Mouse (Mus musculus) kidney, embryonic 15.5 days (tissue): ENCODE data around the gene Ell2. TPM values are rescaled to one million over a fixed set of nuclear protein-coding genes. Genes with fewer than 3 reads are reported as not detected.

Source experiments
- ATAC-seq: fragments of 200-750 bp; cut with Nextera tagmentation; replicated peaks from 2 replicates; pipeline ENCODE4 v1.8.0; 2017; ENCODE audit warnings: moderate TSS enrichment; ENCODE audit not compliant: low FRiP score
- H3K27ac ChIP-seq: fragments of 300-500 bp; sonication (generic); 2 replicates; pipeline ENCODE4 v1.5.1; 2015; ENCODE audit warnings: mild to moderate bottlenecking, inconsistent platforms
- H3K27me3 ChIP-seq: fragments of 300-500 bp; sonication (generic); 2 replicates; pipeline ENCODE4 v1.6.1; 2015; ENCODE audit warnings: inconsistent platforms
- H3K36me3 ChIP-seq: fragments of 300-500 bp; sonication (generic); 2 replicates; pipeline ENCODE4 v1.6.1; 2015; ENCODE audit warnings: inconsistent platforms
- H3K4me1 ChIP-seq: fragments of 300-500 bp; sonication (generic); 2 replicates; pipeline ENCODE4 v1.6.1; 2015; ENCODE audit warnings: inconsistent platforms
- H3K4me2 ChIP-seq: fragments of 300-500 bp; sonication (generic); 2 replicates; pipeline ENCODE4 v1.6.1; 2015; ENCODE audit warnings: moderate library complexity, mild to moderate bottlenecking, inconsistent platforms
- H3K4me3 ChIP-seq: fragments of 300-500 bp; sonication (generic); replicated peaks from 2 replicates; pipeline ENCODE4 v1.5.1; 2015; ENCODE audit warnings: mild to moderate bottlenecking, inconsistent platforms
- H3K9ac ChIP-seq: fragments of 300-500 bp; sonication (generic); 2 replicates; pipeline ENCODE4 v1.6.1; 2015; ENCODE audit warnings: mild to moderate bottlenecking, inconsistent platforms
- H3K9me3 ChIP-seq: fragments of 300-500 bp; sonication (generic); replicated peaks from 2 replicates; pipeline ENCODE4 v1.6.1; 2016; ENCODE audit warnings: inconsistent platforms
- WGBS: fragments of 180-500 bp; shearing (Covaris S2); methylation state at CpG from one replicate; pipeline ENCODE4 v1.1.7; 2015; ENCODE audit warnings: mixed read lengths; 5-methylcytosine and 5-hydroxymethylcytosine counted together
- polyA plus RNA-seq: library from polyadenylated mRNA; unstranded; fragments of >200 nt; fragmentation: Nextera tagmentation; extraction: Ambion mirVana; gene quantifications from 2 replicates; pipeline ENCODE4 v1.2.1, GENCODE M21; 2015

Ell2 gene
- polyA plus RNA-seq, 1 experiment from 2014 or later, result 4.7 TPM

DNA sequence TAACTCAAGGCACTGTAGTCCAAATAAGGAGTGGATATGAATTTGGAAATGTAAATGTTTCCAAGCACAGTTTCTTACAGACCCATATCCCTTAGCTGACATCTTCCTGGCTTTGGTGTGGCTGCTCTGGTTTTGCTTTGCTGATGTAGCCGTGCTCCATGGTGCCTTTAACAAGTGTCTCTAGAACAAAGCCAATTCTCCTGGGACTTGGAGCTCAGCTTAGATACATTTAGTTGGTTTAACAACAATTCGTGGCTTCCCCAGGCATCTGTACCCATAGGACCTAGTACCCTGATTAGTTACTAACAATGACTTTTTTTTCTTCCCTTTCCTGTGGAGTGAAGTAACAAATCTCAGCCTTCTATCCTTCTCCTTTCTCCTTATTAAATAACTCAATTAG, 44.2 kb downstream of the Ell2 start:
- H3K27ac ChIP-seq, result no peak overlapping the region
- H3K4me2 ChIP-seq, result no peak overlapping the region
- no peak overlapping the region for H3K4me3 ChIP-seq
- no peaks in the 10 kb centered on the region for H3K36me3 ChIP-seq
- no peak overlapping the region for H3K9ac ChIP-seq
- ATAC-seq, result no peak
- no peaks in the 10 kb centered on the region for H3K4me1 ChIP-seq
- WGBS, result 76% methylated on average over 2 of the region's 2 CpGs
- H3K9me3 ChIP-seq, result no peaks in the 10 kb centered on the region
- H3K27me3 ChIP-seq, result no peaks in the 10 kb centered on the region

- no peak overlapping the region for H3K4me3 ChIP-seq
Observed at GRCm38 (mm10) chr13:75752216-75752938, 45.8 kb downstream of the Ell2 start.

DNA sequence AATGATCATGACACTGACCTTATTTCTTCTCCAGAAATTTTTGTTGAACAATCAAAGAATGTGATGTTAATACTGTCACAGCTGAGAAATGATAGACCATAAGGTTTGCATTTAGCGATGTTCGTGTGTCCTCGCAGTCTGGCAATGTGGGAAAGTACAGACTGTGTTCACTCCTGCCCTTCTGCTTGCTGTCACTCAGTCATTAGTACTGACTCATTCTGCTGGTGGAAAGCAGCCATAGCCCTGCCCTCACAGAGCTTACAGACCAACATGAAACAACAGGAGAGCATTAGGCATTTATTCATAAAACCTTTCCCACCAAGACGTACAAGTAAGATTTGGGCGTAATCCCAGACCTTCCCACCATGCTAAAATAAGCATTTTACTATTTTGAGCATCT, 47.8 kb downstream of the Ell2 start:
- H3K4me2 ChIP-seq, result no peak overlapping the region
- no peaks in the 10 kb centered on the region for H3K27me3 ChIP-seq
- H3K27ac ChIP-seq, result no peak overlapping the region
- ATAC-seq, result no peak
- H3K9ac ChIP-seq, result no peak overlapping the region
- H3K9me3 ChIP-seq, result no peaks in the 10 kb centered on the region
- H3K4me3 ChIP-seq, result no peak overlapping the region
- H3K4me1 ChIP-seq, result no peaks in the 10 kb centered on the region
- no peaks in the 10 kb centered on the region for H3K36me3 ChIP-seq
- 91% methylated on average over 5 of the region's 5 CpGs for WGBS

More at GRCm38 (mm10) chr13:75752216-75752938, 45.8 kb downstream of the Ell2 start:
- Histone ChIP-seq H3K4me2 (no peak overlapping the region), H3K9ac (no peak overlapping the region), H3K9me3 (no peaks in the 10 kb centered on the region), H3K36me3 (no peaks in the 10 kb centered on the region), H3K27ac (no peak overlapping the region), H3K4me1 (no peaks in the 10 kb centered on the region), H3K27me3 (no peaks in the 10 kb centered on the region)
- WGBS, result 92% methylated on average over 5 of the region's 5 CpGs
- no peak for ATAC-seq

DNA sequence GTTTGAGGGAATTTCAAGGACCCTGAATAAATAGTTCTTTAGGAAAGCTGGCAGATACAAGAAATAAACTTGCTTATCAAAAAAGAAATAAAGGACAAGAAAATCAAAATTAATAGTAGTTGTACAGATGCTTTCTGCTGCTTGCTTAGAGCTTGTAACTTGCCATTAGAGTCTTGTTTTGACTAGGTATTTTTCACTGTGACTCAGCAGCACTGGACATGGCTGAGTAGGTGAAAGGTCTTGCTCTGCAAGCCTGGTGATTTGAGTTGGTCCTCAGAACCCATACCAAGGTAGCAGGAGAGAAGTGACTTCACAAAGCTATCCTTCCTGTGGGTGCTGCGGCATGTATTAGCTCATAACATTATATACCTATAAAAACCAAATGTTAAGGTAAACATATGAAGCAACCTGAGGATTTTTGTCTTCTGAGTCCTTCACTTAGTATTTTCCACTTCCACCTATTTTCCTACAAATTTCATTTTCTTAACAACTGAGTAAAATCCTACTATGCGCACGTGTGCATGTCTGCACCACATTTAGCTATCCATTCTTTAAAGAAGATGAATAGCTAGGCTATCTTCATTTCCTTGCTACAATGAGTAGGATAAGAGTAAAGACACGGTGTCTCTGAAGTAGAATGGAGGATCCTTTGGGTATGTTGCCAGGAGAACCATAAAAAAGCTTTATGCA, 54.4 kb downstream of the Ell2 start:
- H3K4me2 ChIP-seq, result no peak overlapping the region
- no peak overlapping the region for H3K9ac ChIP-seq
- H3K36me3 ChIP-seq, result peaks cover 4% of the 10 kb centered on the region
- no peak overlapping the region for H3K27ac ChIP-seq
- ATAC-seq, result no peak
- H3K9me3 ChIP-seq, result no peaks in the 10 kb centered on the region
- H3K27me3 ChIP-seq, result no peaks in the 10 kb centered on the region
- WGBS, result 92% methylated on average over 4 of the region's 4 CpGs
- H3K4me3 ChIP-seq, result no peak overlapping the region
- H3K4me1 ChIP-seq, result no peaks in the 10 kb centered on the region

DNA sequence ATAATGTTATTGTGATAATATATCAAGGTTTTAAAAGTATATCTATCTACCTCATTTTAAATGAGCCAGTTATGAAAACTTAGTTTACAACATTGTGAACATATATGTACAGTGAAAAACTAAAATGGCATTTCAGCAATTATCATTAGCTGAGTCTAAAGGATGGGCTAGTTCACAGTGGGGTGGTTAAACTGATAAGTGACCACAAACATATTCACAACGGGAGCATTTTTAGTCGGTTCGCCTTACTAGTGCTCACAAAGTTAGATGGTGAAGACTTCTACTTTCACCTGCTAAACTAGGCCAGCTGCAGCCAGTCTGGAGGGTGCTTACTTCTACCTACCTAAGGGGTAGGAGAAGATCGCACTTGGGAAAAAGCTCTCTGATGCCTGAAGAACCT, 56.2 kb downstream of the Ell2 start:
- ATAC-seq, result no peak
- Histone ChIP-seq H3K27me3 (no peaks in the 10 kb centered on the region), H3K4me3 (no peak overlapping the region), H3K4me2 (no peak overlapping the region), H3K27ac (no peak overlapping the region), H3K4me1 (no peaks in the 10 kb centered on the region), H3K9ac (no peak overlapping the region), H3K36me3 (peaks cover 4% of the 10 kb centered on the region), H3K9me3 (no peaks in the 10 kb centered on the region)
- WGBS, result 87% methylated on average over 4 of the region's 4 CpGs

GRCm38 (mm10) chr13:75763280-75763679, 56.7 kb downstream of the Ell2 start:
- Histone ChIP-seq H3K27me3 (no peaks in the 10 kb centered on the region), H3K4me2 (no peak overlapping the region)
- no peak for ATAC-seq

GRCm38 (mm10) chr13:75765742-75766141, 59.2 kb downstream of the Ell2 start:
- WGBS, result 67% methylated on average over 1 of the region's 1 CpGs
- Histone ChIP-seq H3K9ac (no peak overlapping the region), H3K9me3 (no peaks in the 10 kb centered on the region), H3K27ac (no peak overlapping the region), H3K27me3 (no peaks in the 10 kb centered on the region), H3K4me1 (no peaks in the 10 kb centered on the region), H3K36me3 (peaks cover 4% of the 10 kb centered on the region), H3K4me2 (no peak overlapping the region), H3K4me3 (no peak overlapping the region)
- ATAC-seq, result no peak

More at GRCm38 (mm10) chr13:75763280-75763679, 56.7 kb downstream of the Ell2 start:
- H3K4me3 ChIP-seq, result no peak overlapping the region
- H3K9me3 ChIP-seq, result no peaks in the 10 kb centered on the region
- no peak overlapping the region for H3K27ac ChIP-seq
- no peaks in the 10 kb centered on the region for H3K4me1 ChIP-seq
- 32% methylated on average over 3 of the region's 3 CpGs for WGBS
- H3K36me3 ChIP-seq, result peaks cover 4% of the 10 kb centered on the region
- no peak overlapping the region for H3K9ac ChIP-seq

- WGBS, result 63% methylated on average over 5 of the region's 5 CpGs
- Histone ChIP-seq H3K27ac (no peak overlapping the region), H3K9ac (no peak overlapping the region), H3K4me1 (no peaks in the 10 kb centered on the region), H3K9me3 (no peaks in the 10 kb centered on the region), H3K36me3 (peaks cover 4% of the 10 kb centered on the region), H3K4me2 (no peak overlapping the region), H3K27me3 (no peaks in the 10 kb centered on the region), H3K4me3 (no peak overlapping the region)
- no peak for ATAC-seq
Observed at GRCm38 (mm10) chr13:75766238-75766637, 59.7 kb downstream of the Ell2 start.

DNA sequence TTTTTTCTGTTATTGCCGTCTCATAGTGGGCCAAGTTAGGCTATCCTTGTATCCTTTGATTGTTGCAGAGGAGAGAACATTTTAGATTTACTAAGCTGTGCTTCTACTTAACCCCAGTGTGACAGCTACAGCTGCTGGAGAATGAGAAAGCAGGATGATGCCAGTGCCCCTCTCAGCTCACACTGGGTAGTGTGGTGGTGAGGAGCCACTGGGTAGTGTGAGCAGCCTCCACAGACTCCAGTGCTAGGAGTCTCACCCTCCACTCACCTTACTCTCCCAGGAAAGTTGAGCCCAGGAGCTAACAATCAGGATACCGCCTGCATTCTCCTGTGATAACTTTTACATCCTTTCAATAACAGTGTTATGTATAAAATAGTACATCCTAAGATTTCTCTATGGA, 60.4 kb downstream of the Ell2 start:
- H3K9me3 ChIP-seq, result no peaks in the 10 kb centered on the region
- no peak overlapping the region for H3K9ac ChIP-seq
- H3K27me3 ChIP-seq, result no peaks in the 10 kb centered on the region
- WGBS, result 83% methylated on average over 2 of the region's 2 CpGs
- no peak for ATAC-seq
- peaks cover 4% of the 10 kb centered on the region for H3K36me3 ChIP-seq
- H3K4me1 ChIP-seq, result no peaks in the 10 kb centered on the region
- H3K4me2 ChIP-seq, result no peak overlapping the region
- H3K27ac ChIP-seq, result no peak overlapping the region
- H3K4me3 ChIP-seq, result no peak overlapping the region

DNA sequence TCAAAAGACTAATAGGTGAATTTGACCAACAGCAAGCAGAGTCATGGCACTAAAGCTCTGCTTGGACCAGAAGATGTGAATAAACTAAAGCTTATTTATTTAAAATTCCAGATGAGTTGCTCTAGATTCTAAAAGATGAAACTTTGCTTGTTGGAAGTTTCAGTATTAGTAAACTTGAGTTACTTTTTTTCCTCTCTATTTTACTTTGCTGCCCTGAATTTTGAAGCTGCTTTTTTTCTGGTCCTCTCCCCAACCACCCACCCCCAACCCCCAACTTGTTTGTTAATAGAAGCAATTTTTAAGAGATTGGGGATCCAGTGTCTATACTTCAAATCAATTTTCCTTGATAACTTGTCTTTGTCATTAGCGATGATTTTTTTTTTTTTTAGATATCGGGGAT, 64.2 kb downstream of the Ell2 start:
- Histone ChIP-seq H3K9me3 (no peaks in the 10 kb centered on the region), H3K9ac (no peak overlapping the region), H3K27me3 (no peaks in the 10 kb centered on the region), H3K27ac (no peak overlapping the region), H3K4me1 (no peaks in the 10 kb centered on the region), H3K4me2 (no peak overlapping the region), H3K4me3 (no peak overlapping the region), H3K36me3 (no peaks in the 10 kb centered on the region)
- ATAC-seq, result no peak
- WGBS, result 97% methylated on average over 2 of the region's 2 CpGs

- Histone ChIP-seq H3K36me3 (no peaks in the 10 kb centered on the region), H3K4me2 (no peak overlapping the region), H3K4me1 (no peaks in the 10 kb centered on the region), H3K9ac (no peak overlapping the region), H3K27me3 (no peaks in the 10 kb centered on the region), H3K27ac (no peak overlapping the region), H3K4me3 (no peak overlapping the region), H3K9me3 (no peaks in the 10 kb centered on the region)
- 90% methylated on average over 4 of the region's 4 CpGs for WGBS
- no peak for ATAC-seq
Observed at GRCm38 (mm10) chr13:75771404-75771803, 64.8 kb downstream of the Ell2 start.

DNA sequence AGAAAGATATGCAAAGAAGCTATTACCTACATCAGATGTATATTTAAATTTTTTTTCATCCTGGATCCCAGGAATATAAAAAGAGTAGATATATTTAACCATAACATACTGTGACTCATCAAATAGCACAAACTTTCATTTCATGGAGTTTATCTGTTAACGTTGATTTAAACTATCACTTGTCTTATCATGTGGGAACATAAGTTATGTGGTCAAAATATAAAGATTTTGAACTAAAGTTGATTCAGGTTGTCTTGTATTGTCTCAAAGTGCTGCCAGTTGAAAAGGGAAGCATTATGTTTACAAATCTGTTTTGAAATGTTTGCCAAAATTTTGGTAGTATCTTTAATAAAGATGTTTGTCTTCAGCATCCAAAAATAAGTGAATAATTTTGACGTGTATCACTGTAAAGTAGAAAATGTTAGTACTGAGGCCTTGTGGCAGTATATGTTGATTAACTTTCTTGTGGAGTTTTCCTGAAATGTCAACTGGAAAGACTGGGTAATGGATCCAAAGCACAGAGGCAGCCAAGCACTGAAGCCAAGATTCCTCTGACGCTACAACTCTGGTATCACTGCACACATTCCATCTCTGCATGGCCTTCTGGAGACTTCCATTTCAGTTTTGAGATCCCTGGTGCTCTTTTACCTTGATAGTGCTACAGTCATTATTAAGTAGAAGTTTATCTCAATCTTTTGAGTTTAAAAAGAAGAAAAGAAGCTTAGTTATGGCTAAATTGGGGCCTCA, 65.6 kb downstream of the Ell2 start:
- H3K4me2 ChIP-seq, result no peak overlapping the region
- no peaks in the 10 kb centered on the region for H3K9me3 ChIP-seq
- no peak for ATAC-seq
- H3K36me3 ChIP-seq, result no peaks in the 10 kb centered on the region
- no peaks in the 10 kb centered on the region for H3K4me1 ChIP-seq
- H3K27me3 ChIP-seq, result no peaks in the 10 kb centered on the region
- H3K9ac ChIP-seq, result no peak overlapping the region
- no peak overlapping the region for H3K4me3 ChIP-seq
- no peak overlapping the region for H3K27ac ChIP-seq
- WGBS, result 90% methylated on average over 3 of the region's 3 CpGs
